Mouse (Mus musculus) ES-E14 (cell line): ENCODE measurements at regions not wholly inside any gene's neighbourhood (a gene's known extent, or its start where the extent isn't known, plus 50 kb on each side); places are given as distances from the start of the nearest gene placed in this dataset.

Experiments used
- DNase-seq: peaks from one replicate; pipeline ENCODE4 v3.0.0-alpha.2; 2013; ENCODE audit warnings: low read depth, low spot score
- H3K27ac ChIP-seq: 2 replicates; pipeline ENCODE4 v1.5.1; 2012; ENCODE audit warnings: low read depth, mild to moderate bottlenecking, low read length, moderate library complexity, mixed read lengths; ENCODE audit not compliant: poor library complexity, insufficient read depth, severe bottlenecking
- H3K36me3 ChIP-seq: 2 replicates; pipeline ENCODE4 v1.6.1; 2012; ENCODE audit warnings: mild to moderate bottlenecking, low read length, moderate library complexity, mixed read lengths; ENCODE audit not compliant: control insufficient read depth, poor library complexity, insufficient read depth, severe bottlenecking
- H3K4me1 ChIP-seq, 2 experiments: fragments of 150-350 bp in 1 of 2; sonication (generic) in 1 of 2; 2 replicates each; pipeline ENCODE4 v1.6.1; 2012; ENCODE audit warnings: low read length in 2 of 2, mild to moderate bottlenecking in 1 of 2, mixed read lengths in 1 of 2; ENCODE audit not compliant: control insufficient read depth in 2 of 2, insufficient read depth in 2 of 2, poor library complexity in 1 of 2
- H3K4me3 ChIP-seq, 2 experiments: fragments of 150-350 bp in 1 of 2; sonication (generic) in 1 of 2; 2 replicates each; pipeline ENCODE4 v1.5.1; 2012; ENCODE audit warnings: low read length in 2 of 2, low read depth in 1 of 2, mild to moderate bottlenecking in 1 of 2, mixed read lengths in 1 of 2; ENCODE audit not compliant: insufficient read depth in 1 of 2, poor library complexity in 1 of 2, severe bottlenecking in 1 of 2
- H3K9ac ChIP-seq: 2 replicates; pipeline ENCODE4 v1.6.1; 2012; ENCODE audit warnings: low read depth, mild to moderate bottlenecking, low read length, mixed read lengths; ENCODE audit not compliant: poor library complexity, insufficient read depth, severe bottlenecking
- H3K9me3 ChIP-seq: fragments of 150-350 bp; sonication (generic); 2 replicates; pipeline ENCODE4 v1.6.1; 2012; ENCODE audit warnings: low read depth, mild to moderate bottlenecking, low read length; ENCODE audit not compliant: control insufficient read depth, insufficient read depth
- CHD2 ChIP-seq: IDR thresholded peaks from 2 replicates; pipeline ENCODE4 v1.6.1; 2014; ENCODE audit warnings: mild to moderate bottlenecking, low read depth, low read length, inconsistent platforms
- HCFC1 ChIP-seq: IDR thresholded peaks from 2 replicates; pipeline ENCODE4 v1.6.1; 2012; ENCODE audit warnings: low read length, inconsistent platforms, borderline replicate concordance; ENCODE audit not compliant: insufficient read depth
- MAFK ChIP-seq: IDR thresholded peaks from 2 replicates; pipeline ENCODE4 v1.6.1; 2014; ENCODE audit warnings: mild to moderate bottlenecking, low read depth, low read length, inconsistent platforms; ENCODE audit not compliant: insufficient read depth
- ZC3H11A ChIP-seq: IDR thresholded peaks from 2 replicates; pipeline ENCODE4 v1.6.1; 2012; ENCODE audit warnings: low read depth, mild to moderate bottlenecking, inconsistent platforms, low read length, borderline replicate concordance
- ZNF384 ChIP-seq: IDR thresholded peaks from 2 replicates; pipeline ENCODE4 v1.6.1; 2012; ENCODE audit warnings: low read depth, low read length, inconsistent platforms
- in situ Hi-C, 2 experiments: fragments of 600-800 bp; cut with MboI; formaldehyde crosslinking; loops; one replicate each; pipeline ENCODE4 v1.15.1; 2025; ENCODE audit warnings: low sequenced_read_pairs in 2 of 2, inconsistent platforms in 1 of 2; ENCODE audit not compliant: unreplicated experiment in 2 of 2

GRCm38 (mm10) chr8:86273811-86274210, 306.7 kb downstream of the Abcc12 start:
- TF ChIP-seq MAFK: no peak
- TF ChIP-seq CHD2: no peak
- TF ChIP-seq HCFC1: no peak
- no peak for TF ChIP-seq ZNF384
- no peak for TF ChIP-seq ZC3H11A
- no peak overlapping the region for H3K27ac ChIP-seq
- no peaks in the 10 kb centered on the region for H3K36me3 ChIP-seq
- no peak for DNase-seq
- no peaks in the 10 kb centered on the region for H3K9me3 ChIP-seq
- no peak overlapping the region for H3K9ac ChIP-seq
- no peak overlapping the region for H3K4me3 ChIP-seq
- H3K4me1 ChIP-seq: peaks cover 4 to 5% of the 10 kb centered on the region in 2 experiments; a peak in 2 of 4 replicates
- in situ Hi-C loops: no loop called here

GRCm38 (mm10) chr8:86272626-86273025, 307.9 kb downstream of the Abcc12 start:
- DNase-seq: no peak
- in situ Hi-C loops: no loop called here
- no peaks in the 10 kb centered on the region for H3K36me3 ChIP-seq

GRCm38 (mm10) chr8:86271477-86271876, 309.0 kb downstream of the Abcc12 start:
- H3K9me3 ChIP-seq: no peaks in the 10 kb centered on the region
- in situ Hi-C loops: no loop called here
- no peak overlapping the region for H3K27ac ChIP-seq
- H3K36me3 ChIP-seq: no peaks in the 10 kb centered on the region
- DNase-seq: no peak
- no peak overlapping the region for H3K9ac ChIP-seq
- TF ChIP-seq HCFC1 (no peak), ZC3H11A (no peak), MAFK (no peak), ZNF384 (no peak), CHD2 (no peak)
- H3K4me3 ChIP-seq: no peak overlapping the region
- H3K4me1 ChIP-seq: peaks cover 4 to 5% of the 10 kb centered on the region in 2 experiments; a peak in 2 of 4 replicates

More at GRCm38 (mm10) chr8:86272626-86273025, 307.9 kb downstream of the Abcc12 start:
- no peak overlapping the region for H3K27ac ChIP-seq
- H3K4me3 ChIP-seq: no peak overlapping the region
- H3K4me1 ChIP-seq: peaks cover 4 to 5% of the 10 kb centered on the region in 2 experiments; a peak in 2 of 4 replicates
- TF ChIP-seq MAFK (no peak), ZNF384 (peak; percentile 76)
- no peaks in the 10 kb centered on the region for H3K9me3 ChIP-seq
- no peak overlapping the region for H3K9ac ChIP-seq

- Histone ChIP-seq H3K36me3 (no peaks in the 10 kb centered on the region), H3K9me3 (no peaks in the 10 kb centered on the region), H3K4me3 (no peak overlapping the region), H3K4me1 (no peaks in the 10 kb centered on the region), H3K9ac (no peak overlapping the region), H3K27ac (no peak overlapping the region)
- DNase-seq: no peak
- in situ Hi-C loops: no loop called here
- no peak for TF ChIP-seq ZNF384
- no peak for TF ChIP-seq ZC3H11A
- TF ChIP-seq CHD2: no peak
- TF ChIP-seq HCFC1: no peak
- no peak for TF ChIP-seq MAFK
Observed at GRCm38 (mm10) chr8:86258011-86258410, 322.5 kb downstream of the Abcc12 start.

GRCm38 (mm10) chr8:86255431-86255830, 325.1 kb downstream of the Abcc12 start:
- Histone ChIP-seq H3K9ac (no peak overlapping the region), H3K4me1 (no peaks in the 10 kb centered on the region), H3K9me3 (no peaks in the 10 kb centered on the region), H3K27ac (no peak overlapping the region), H3K4me3 (no peak overlapping the region), H3K36me3 (no peaks in the 10 kb centered on the region)
- TF ChIP-seq ZC3H11A: no peak
- TF ChIP-seq CHD2: no peak
- no peak for TF ChIP-seq HCFC1
- TF ChIP-seq MAFK: no peak
- no peak for TF ChIP-seq ZNF384
- no peak for DNase-seq
- in situ Hi-C loops: no loop called here
